Mouse (Mus musculus): ENCODE results near the gene Ccdc58.
"Not testable (repeated sequence)": the region's sequence is repeated elsewhere in the genome, so short reads cannot be mapped to it uniquely, and the experiment has no call there.

Ccdc58 gene

GRCm38 (mm10) chr16:36074772-36075171, 3.3 kb downstream of the Ccdc58 start:
- DNase-seq (ENCODE audit: low spot score in 2 of 2): no peak

GRCm38 (mm10) chr16:36079916-36080315, 8.4 kb downstream of the Ccdc58 start:
- DNase-seq (ENCODE audit: low spot score in 2 of 2): no peak

- DNase-seq (ENCODE audit: low spot score in 2 of 2): no peak
These were observed 16.4 kb downstream of the Ccdc58 start for GRCm38 (mm10) chr16:36087846-36088245.

GRCm38 (mm10) chr16:36089065-36089464, 17.6 kb downstream of the Ccdc58 start:
- DNase-seq (ENCODE audit: low spot score in 2 of 2): no peak

- no peak for DNase-seq (ENCODE audit: low spot score in 2 of 2)
These were observed 18.5 kb downstream of the Ccdc58 start for GRCm38 (mm10) chr16:36089850-36090616.

GRCm38 (mm10) chr16:36090785-36091509, 19.5 kb downstream of the Ccdc58 start:
- DNase-seq (ENCODE audit: low spot score in 2 of 2): no peak

- no peak for DNase-seq (ENCODE audit: low spot score in 2 of 2)
These were observed 22.6 kb downstream of the Ccdc58 start for GRCm38 (mm10) chr16:36094079-36094478.

- DNase-seq (ENCODE audit: low spot score in 2 of 2): not testable (repeated sequence)
These were observed 26.5 kb downstream of the Ccdc58 start for GRCm38 (mm10) chr16:36097813-36098499.

- no peak for DNase-seq (ENCODE audit: low spot score in 2 of 2)
These were observed 30.0 kb downstream of the Ccdc58 start for GRCm38 (mm10) chr16:36101526-36101925.

- no peak for DNase-seq (ENCODE audit: low spot score in 2 of 2)
These were observed 30.7 kb downstream of the Ccdc58 start for GRCm38 (mm10) chr16:36102211-36102610.

GRCm38 (mm10) chr16:36111486-36111885, 40.0 kb downstream of the Ccdc58 start:
- not testable (repeated sequence) for DNase-seq (ENCODE audit: low spot score in 2 of 2)

GRCm38 (mm10) chr16:36115751-36116150, 44.3 kb downstream of the Ccdc58 start:
- not testable (repeated sequence) for DNase-seq (ENCODE audit: low spot score in 2 of 2)

- no peak for DNase-seq (ENCODE audit: low spot score in 2 of 2)
These were observed 56.6 kb downstream of the Ccdc58 start for GRCm38 (mm10) chr16:36128092-36128491.

- DNase-seq (ENCODE audit: low spot score in 2 of 2): no peak
These were observed 59.7 kb downstream of the Ccdc58 start, which contains the start of gene Csta1 for GRCm38 (mm10) chr16:36131141-36131540. Gene Csta1, minus strand, starts transcription at chr16:36131241.

GRCm38 (mm10) chr16:36138201-36138600, 66.7 kb downstream of the Ccdc58 start:
- no peak for DNase-seq (ENCODE audit: low spot score in 2 of 2)
